Mouse (Mus musculus): Measurements from ENCODE around the gene Plch2.

DNA sequence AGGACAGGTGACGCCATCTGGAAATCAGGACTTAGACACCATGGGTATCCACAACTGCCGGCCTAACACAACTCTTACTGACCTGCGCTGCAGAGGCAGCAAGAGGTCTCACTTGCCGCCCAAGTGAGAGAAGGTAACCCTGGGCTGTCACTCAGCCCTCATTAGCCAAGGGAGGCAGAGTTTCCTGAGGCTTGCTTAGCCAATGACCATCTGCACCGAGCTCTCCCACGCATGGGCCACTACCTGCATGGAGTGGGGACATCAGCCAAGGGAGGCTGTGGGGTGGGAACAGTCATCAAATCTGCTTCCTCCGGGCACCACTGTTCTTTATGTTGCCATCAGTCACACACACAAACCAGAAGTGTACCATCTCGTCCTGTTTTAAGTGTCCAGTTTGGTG, 39.4 kb upstream of the Plch2 start:
- no peak for TF ChIP-seq CTCF (IDR thresholded peaks at IDR 0.05)
- no peak for TF ChIP-seq EP300 (IDR thresholded peaks at IDR 0.05)

All from lung, postnatal 0 days (tissue).